Mouse (Mus musculus): ENCODE data around the gene Tagln2. TPM values are rescaled to one million over a fixed set of nuclear protein-coding genes. Genes with fewer than 3 reads are reported as not detected.

Tagln2 gene
- polyA plus RNA-seq, 1 experiment = 240 TPM

DNA sequence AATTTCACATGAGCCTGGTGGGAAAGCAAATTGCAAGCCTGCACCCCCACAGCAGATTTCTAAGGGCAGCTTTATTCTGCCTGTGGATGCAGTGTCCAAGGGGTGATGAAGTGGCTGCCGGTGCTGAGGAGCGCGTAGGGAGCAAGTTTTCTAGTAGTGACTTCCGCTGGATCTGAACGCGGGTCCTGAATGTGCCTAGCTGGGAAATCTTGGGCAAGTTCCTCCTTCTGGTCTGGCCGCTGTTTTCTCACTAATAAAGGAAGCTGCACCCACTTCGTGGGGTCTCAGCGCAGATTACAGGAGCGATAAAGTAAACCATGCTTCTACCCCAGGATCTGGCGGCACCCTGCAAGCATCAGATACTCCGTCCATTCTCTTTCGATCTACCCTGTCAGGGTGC is 18.7 kb upstream of the Tagln2 start:
- DNase-seq (ENCODE audit: low read depth) = no peak

DNA sequence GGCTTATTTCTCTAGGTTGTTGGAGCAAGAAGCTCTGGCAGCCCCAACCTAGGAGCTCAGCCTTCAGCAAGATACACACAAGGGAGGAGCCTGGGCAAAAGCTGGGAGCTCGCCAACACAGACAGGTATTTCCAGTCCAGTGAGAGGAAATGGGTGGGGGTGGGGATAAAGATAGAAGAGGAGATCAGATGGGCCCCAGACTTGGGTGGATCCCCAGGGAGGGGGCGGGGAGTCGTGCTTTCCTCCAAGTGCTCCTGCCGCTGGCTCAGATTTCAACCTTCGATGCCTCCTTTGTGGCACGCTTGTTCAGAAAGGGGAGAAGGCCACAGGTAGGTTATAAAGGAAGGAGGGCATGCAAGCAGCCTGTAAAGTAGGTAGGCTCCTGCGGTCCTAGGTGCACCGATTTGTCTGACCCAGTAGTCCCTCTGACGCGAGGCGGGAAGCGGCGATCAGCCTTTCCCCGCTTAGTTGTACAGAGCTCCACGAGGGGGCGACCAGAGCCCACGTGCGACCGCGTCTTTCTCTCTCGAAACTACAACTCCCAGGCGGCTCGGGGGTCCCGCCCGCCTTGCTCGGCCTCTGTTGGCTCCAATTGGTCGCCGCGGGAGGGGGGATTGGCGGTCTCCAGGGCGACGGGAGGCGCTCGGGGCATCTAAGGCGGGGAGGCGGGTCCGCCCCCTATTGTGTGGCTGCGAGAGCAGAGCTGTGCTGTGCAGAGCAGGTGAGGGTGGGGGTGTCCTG is 18.1 kb upstream of the Tagln2 start, which contains the start of gene Igsf9:
Igsf9 (plus strand) TSS at position 249 of the 741 bp plus-strand sequence.
- DNase-seq (ENCODE audit: low read depth) = peak; percentile 89

DNA sequence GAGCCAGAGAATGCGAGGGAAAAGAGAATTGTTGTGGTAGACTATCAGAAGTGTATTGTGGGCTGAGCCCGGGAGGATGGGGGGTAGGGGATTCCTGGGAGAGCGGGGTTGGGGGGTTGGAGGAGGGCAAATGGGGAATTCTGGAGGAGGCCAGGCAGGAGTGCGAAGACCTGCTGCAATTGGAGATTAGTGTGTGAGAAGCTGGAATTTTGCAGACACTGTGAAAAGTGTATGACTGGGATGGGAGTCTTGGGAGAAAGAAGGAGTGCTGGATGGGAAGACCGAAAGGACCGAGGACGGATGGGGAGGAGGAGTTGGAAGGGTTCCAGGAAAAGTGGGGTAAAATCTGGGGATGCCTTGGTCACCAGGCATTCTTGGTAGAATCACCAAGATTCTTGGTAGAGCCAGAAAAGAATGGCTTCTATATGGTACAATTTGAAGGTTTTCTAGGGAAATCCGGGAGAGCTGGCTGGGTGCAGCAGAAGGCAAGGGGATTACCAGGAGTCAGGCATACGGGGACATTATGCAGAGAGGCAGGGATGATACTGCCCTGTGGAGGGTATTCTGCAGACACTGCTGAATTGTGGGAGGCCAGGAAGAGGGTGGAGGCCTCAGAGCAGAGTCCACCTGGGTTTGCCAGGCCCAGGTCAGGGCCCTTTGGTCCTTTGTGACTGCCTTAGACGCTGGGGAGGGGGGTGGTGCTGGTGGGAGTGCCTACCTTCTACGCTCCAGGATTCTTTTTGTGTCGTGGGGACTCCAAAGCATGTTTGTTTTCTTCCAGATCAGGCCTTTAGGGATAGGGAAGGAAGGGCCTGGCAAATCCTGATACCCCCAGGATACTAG is 17.1 kb upstream of the Tagln2 start:
- no peak for DNase-seq (ENCODE audit: low read depth)

- no peak for DNase-seq (ENCODE audit: low read depth)
Measured at GRCm38 (mm10) chr1:172483361-172483660, 16.5 kb upstream of the Tagln2 start.

- no peak for DNase-seq (ENCODE audit: low read depth)
Measured at GRCm38 (mm10) chr1:172484236-172484635, 15.6 kb upstream of the Tagln2 start.

DNA sequence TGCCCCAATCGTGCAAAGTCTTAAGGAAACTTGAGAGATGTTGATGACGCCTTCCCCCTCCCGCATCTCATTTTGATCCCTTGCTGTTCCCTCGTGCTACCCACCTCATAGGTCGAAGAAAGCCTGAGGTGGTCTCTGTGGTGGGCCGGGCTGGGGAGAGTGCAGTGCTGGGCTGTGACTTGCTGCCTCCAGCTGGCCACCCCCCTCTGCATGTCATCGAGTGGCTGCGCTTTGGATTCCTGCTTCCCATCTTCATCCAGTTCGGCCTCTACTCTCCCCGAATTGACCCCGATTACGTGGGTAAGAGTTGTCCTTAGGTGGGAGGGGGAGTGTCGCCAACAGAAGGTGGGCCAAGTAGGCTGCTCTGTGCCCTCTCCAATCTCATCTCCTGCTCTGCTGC is 15.2 kb upstream of the Tagln2 start:
- no peak for DNase-seq (ENCODE audit: low read depth)

GRCm38 (mm10) chr1:172485821-172486220 is 14.0 kb upstream of the Tagln2 start:
- DNase-seq (ENCODE audit: low read depth) = no peak

DNA sequence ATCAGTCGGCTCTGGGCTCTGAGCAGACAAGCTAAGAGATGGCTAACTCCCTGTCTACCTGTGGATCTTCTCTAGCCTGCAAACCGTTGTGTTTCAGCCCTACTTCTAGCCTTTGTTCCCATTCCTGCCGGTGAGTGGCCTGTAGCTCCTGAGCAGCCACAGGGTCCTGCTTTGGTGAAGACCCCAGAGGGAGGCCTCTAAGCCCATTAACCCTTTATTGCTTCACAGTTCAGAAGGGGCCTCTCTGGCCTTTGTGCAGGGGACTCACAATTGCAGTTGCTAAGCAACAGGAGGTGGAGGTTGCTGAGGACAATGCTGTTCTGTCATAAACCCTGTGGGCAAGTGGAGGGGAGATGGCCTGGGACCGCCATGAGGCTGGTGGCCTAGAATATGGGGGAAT is 13.6 kb upstream of the Tagln2 start:
- no peak for DNase-seq (ENCODE audit: low read depth)

DNA sequence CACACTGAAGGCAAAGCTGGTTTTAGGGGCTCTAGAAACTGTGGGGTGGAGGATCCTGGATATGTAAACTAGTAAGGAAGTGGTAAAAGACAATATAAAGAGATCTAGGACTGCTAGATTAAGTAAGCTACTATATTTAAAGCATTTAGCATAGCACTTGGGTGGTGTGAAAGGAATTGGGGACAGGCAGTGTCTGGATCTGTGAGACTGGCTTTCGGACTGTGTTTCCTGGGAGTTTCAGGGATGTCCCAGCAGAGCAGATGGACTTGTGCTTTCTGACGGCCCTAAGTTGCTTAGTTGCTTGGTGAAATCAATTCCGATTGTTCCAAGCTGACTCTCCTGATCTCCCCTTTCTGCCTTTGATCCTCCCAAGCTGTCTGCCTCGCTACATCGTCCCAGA is 13.2 kb upstream of the Tagln2 start:
- DNase-seq (ENCODE audit: low read depth) = no peak

DNA sequence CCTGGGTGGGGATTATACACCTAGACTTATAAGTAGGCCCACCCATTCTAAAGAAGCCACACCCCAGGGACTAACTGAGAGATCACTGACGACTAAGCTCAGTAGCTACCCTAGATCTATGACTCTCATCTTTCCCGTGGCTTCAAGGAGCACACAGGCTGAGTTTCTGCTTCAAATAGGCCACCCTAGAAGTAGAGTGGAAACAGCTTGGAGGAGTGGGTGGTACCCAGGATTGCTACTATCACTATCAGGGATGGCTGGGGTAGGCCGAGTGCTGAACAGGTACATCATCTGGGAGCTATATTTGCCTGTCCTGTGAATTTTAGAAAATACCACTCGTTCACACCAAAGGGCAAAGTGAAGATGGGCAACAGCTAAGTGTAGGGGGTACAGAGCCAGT is 12.0 kb upstream of the Tagln2 start:
- no peak for DNase-seq (ENCODE audit: low read depth)

- DNase-seq (ENCODE audit: low read depth) = no peak
Measured at GRCm38 (mm10) chr1:172488831-172489230, 11.0 kb upstream of the Tagln2 start.

GRCm38 (mm10) chr1:172489585-172490250 is 10.1 kb upstream of the Tagln2 start:
- DNase-seq (ENCODE audit: low read depth) = no peak

GRCm38 (mm10) chr1:172490261-172490661 is 9.6 kb upstream of the Tagln2 start:
- DNase-seq (ENCODE audit: low read depth) = no peak

GRCm38 (mm10) chr1:172492047-172492446 is 7.8 kb upstream of the Tagln2 start:
- no peak for DNase-seq (ENCODE audit: low read depth)

DNA sequence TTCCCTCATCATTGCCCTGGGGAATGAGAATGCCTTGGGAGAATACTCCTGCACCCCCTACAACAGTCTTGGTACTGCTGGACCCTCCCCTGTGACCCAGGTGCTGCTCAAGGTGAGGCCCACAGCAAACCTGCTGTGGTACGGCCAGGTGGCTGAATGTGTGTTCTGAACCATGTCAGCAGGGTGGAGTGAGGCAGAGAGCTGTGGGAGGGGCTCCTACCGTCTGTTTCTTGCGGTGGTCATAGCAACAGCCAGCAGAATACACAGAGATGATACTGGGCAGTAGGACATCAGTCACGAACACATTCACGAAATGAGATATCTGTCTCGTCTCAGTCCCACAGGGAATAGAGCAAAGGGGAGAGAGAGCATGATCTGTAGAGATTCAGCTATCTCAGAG is 6.3 kb upstream of the Tagln2 start:
- DNase-seq (ENCODE audit: low read depth) = no peak

GRCm38 (mm10) chr1:172496030-172496429 is 3.8 kb upstream of the Tagln2 start:
- DNase-seq (ENCODE audit: low read depth) = no peak

DNA sequence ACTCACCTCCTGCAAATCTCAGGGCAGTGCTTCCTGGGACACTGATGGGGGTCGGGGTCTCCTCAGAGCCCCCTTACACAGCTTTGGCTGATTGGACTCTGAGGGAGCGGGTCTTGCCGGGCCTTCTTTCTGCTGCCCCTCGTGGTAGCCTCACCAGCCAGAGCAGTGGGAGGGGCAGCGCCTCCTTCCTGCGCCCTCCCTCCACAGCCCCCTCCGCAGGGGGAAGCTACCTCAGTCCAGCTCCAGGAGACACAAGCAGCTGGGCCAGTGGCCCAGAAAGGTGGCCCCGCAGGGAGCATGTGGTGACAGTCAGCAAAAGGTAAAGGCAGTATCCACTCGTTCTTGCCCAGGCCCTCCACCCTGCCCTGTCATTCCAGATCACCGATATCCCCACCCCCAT is 2.4 kb upstream of the Tagln2 start:
- no peak for DNase-seq (ENCODE audit: low read depth)

- DNase-seq (ENCODE audit: low read depth) = no peak
Measured at GRCm38 (mm10) chr1:172500451-172501370, 864 bp downstream of the Tagln2 start.

- no peak for DNase-seq (ENCODE audit: low read depth)
Measured at GRCm38 (mm10) chr1:172501371-172502144, 1.7 kb downstream of the Tagln2 start.

GRCm38 (mm10) chr1:172502145-172503110 is 2.6 kb downstream of the Tagln2 start:
- no peak for DNase-seq (ENCODE audit: low read depth)

Data from gonadal fat pad, adult 2 months (tissue).